Mouse (Mus musculus): ENCODE results near the gene Ccdc154. TPM values are rescaled to one million over a fixed set of nuclear protein-coding genes. Genes with fewer than 3 reads are reported as not detected.

Gene Ccdc154
- polyA plus RNA-seq, 1 experiment from 2014 or later, result not detected

GRCm38 (mm10) chr17:25218967-25219366, 56.7 kb downstream of the Ccdc154 start:
- Histone ChIP-seq H3K4me1 (ENCODE audit: control insufficient read depth, insufficient read depth, low read length) (no peaks in the 10 kb centered on the region), H3K4me2 (ENCODE audit: low read depth, low read length) (no peak overlapping the region), H3K9me3 (replicated peaks; ENCODE audit: control insufficient read depth, low read length) (no peaks in the 10 kb centered on the region), H3K36me3 (replicated peaks; ENCODE audit: control insufficient read depth, insufficient read depth, low read depth, low read length) (no peaks in the 10 kb centered on the region), H3K27me3 (ENCODE audit: control insufficient read depth, insufficient read depth, low read length) (no peaks in the 10 kb centered on the region), H3K27ac (replicated peaks; ENCODE audit: low read depth, low read length) (no peak overlapping the region), H3K4me3 (ENCODE audit: low read depth, low read length) (no peak overlapping the region), H3K9ac (replicated peaks; ENCODE audit: low read length) (no peak overlapping the region)
- DNase-seq (ENCODE audit: low spot score) (no peak), ATAC-seq (replicated peaks; ENCODE audit: insufficient number of reproducible peaks, low FRiP score, low TSS enrichment, low read depth) (no peak)
- WGBS, result 89% methylated on average over 9 of the region's 9 CpGs

- WGBS, result 91% methylated on average over 15 of the region's 15 CpGs
- Histone ChIP-seq H3K4me1 (ENCODE audit: control insufficient read depth, insufficient read depth, low read length) (no peaks in the 10 kb centered on the region), H3K36me3 (replicated peaks; ENCODE audit: control insufficient read depth, insufficient read depth, low read depth, low read length) (no peaks in the 10 kb centered on the region), H3K9ac (replicated peaks; ENCODE audit: low read length) (no peak overlapping the region), H3K4me3 (ENCODE audit: low read depth, low read length) (no peak overlapping the region), H3K27ac (replicated peaks; ENCODE audit: low read depth, low read length) (no peak overlapping the region), H3K27me3 (ENCODE audit: control insufficient read depth, insufficient read depth, low read length) (no peaks in the 10 kb centered on the region), H3K4me2 (ENCODE audit: low read depth, low read length) (no peak overlapping the region), H3K9me3 (replicated peaks; ENCODE audit: control insufficient read depth, low read length) (no peaks in the 10 kb centered on the region)
- no peak for DNase-seq (ENCODE audit: low spot score)
- ATAC-seq (replicated peaks; ENCODE audit: insufficient number of reproducible peaks, low FRiP score, low TSS enrichment, low read depth), result no peak
Observed at GRCm38 (mm10) chr17:25219492-25220295, 57.4 kb downstream of the Ccdc154 start.

GRCm38 (mm10) chr17:25220746-25221145, 58.5 kb downstream of the Ccdc154 start:
- Histone ChIP-seq H3K4me1 (ENCODE audit: control insufficient read depth, insufficient read depth, low read length) (no peaks in the 10 kb centered on the region), H3K9me3 (replicated peaks; ENCODE audit: control insufficient read depth, low read length) (no peaks in the 10 kb centered on the region), H3K9ac (replicated peaks; ENCODE audit: low read length) (no peak overlapping the region), H3K4me3 (ENCODE audit: low read depth, low read length) (no peak overlapping the region), H3K27ac (replicated peaks; ENCODE audit: low read depth, low read length) (no peak overlapping the region), H3K4me2 (ENCODE audit: low read depth, low read length) (no peak overlapping the region), H3K27me3 (ENCODE audit: control insufficient read depth, insufficient read depth, low read length) (no peaks in the 10 kb centered on the region), H3K36me3 (replicated peaks; ENCODE audit: control insufficient read depth, insufficient read depth, low read depth, low read length) (no peaks in the 10 kb centered on the region)
- 86% methylated on average over 1 of the region's 1 CpGs for whole genome bisulfite sequencing
- ATAC-seq (replicated peaks; ENCODE audit: insufficient number of reproducible peaks, low FRiP score, low TSS enrichment, low read depth) (no peak), DNase-seq (ENCODE audit: low spot score) (no peak)

Other genes starting within 250 kb of the Ccdc154 start
- 22.9 and 26.2 TPM in 2 replicates for gene Mapk8ip3, start 225.5 kb upstream of the Ccdc154 start, polyA plus RNA-seq (2014; fragmentation: Nextera tagmentation; extraction: Ambion mirVana)
- gene Jpt2, start 201.8 kb upstream of the Ccdc154 start, polyA plus RNA-seq (2014; fragmentation: Nextera tagmentation; extraction: Ambion mirVana), result 245 and 249 TPM in 2 replicates
- 9.7 and 10.1 TPM in 2 replicates for gene Cramp1l, start 146.7 kb upstream of the Ccdc154 start, polyA plus RNA-seq (2014; fragmentation: Nextera tagmentation; extraction: Ambion mirVana)
- gene Ift140, start 146.4 kb upstream of the Ccdc154 start, polyA plus RNA-seq (2014; fragmentation: Nextera tagmentation; extraction: Ambion mirVana), result 18.4 and 22.1 TPM in 2 replicates
- 9.6 and 11.7 TPM in 2 replicates for gene Tmem204, start 78.9 kb upstream of the Ccdc154 start, polyA plus RNA-seq (2014; fragmentation: Nextera tagmentation; extraction: Ambion mirVana)
- 20.6 and 26.7 TPM in 2 replicates for gene Telo2, start 46.5 kb upstream of the Ccdc154 start, polyA plus RNA-seq (2014; fragmentation: Nextera tagmentation; extraction: Ambion mirVana)
- gene Ptx4, start 41.7 kb upstream of the Ccdc154 start, polyA plus RNA-seq (2014; fragmentation: Nextera tagmentation; extraction: Ambion mirVana), result 0.32 and 0.71 TPM in 2 replicates
- 19.8 and 21.6 TPM in 2 replicates for gene Clcn7, start 29.1 kb upstream of the Ccdc154 start, polyA plus RNA-seq (2014; fragmentation: Nextera tagmentation; extraction: Ambion mirVana)
- not detected in 2 replicates for gene Gm38655, start 13.0 kb downstream of the Ccdc154 start, polyA plus RNA-seq (2014; fragmentation: Nextera tagmentation; extraction: Ambion mirVana)
- gene BC003965, start 22.1 kb downstream of the Ccdc154 start, polyA plus RNA-seq (2014; fragmentation: Nextera tagmentation; extraction: Ambion mirVana), result 31.8 and 33.1 TPM in 2 replicates
- gene Unkl, start 25.9 kb downstream of the Ccdc154 start, polyA plus RNA-seq (2014; fragmentation: Nextera tagmentation; extraction: Ambion mirVana), result 4.3 and 5.0 TPM in 2 replicates
- 32.6 and 32.8 TPM in 2 replicates for gene Gnptg, start 77.7 kb downstream of the Ccdc154 start, polyA plus RNA-seq (2014; fragmentation: Nextera tagmentation; extraction: Ambion mirVana)
- 59.8 and 60.6 TPM in 2 replicates for gene Tsr3, start 77.7 kb downstream of the Ccdc154 start, polyA plus RNA-seq (2014; fragmentation: Nextera tagmentation; extraction: Ambion mirVana)
- 0.45 and 0.66 TPM in 2 replicates for gene Baiap3, start 93.9 kb downstream of the Ccdc154 start, polyA plus RNA-seq (2014; fragmentation: Nextera tagmentation; extraction: Ambion mirVana)
- gene Ube2i, start 112.2 kb downstream of the Ccdc154 start, polyA plus RNA-seq (2014; fragmentation: Nextera tagmentation; extraction: Ambion mirVana), result 866 and 923 TPM in 2 replicates
- not detected in 2 replicates for gene Prss34, start 135.9 kb downstream of the Ccdc154 start, polyA plus RNA-seq (2014; fragmentation: Nextera tagmentation; extraction: Ambion mirVana)
- gene Prss28, start 146.2 kb downstream of the Ccdc154 start, polyA plus RNA-seq (2014; fragmentation: Nextera tagmentation; extraction: Ambion mirVana), result not detected in 2 replicates
- gene Prss29, start 156.2 kb downstream of the Ccdc154 start, polyA plus RNA-seq (2014; fragmentation: Nextera tagmentation; extraction: Ambion mirVana), result not detected in 2 replicates
- gene Tpsab1, start 183.1 kb downstream of the Ccdc154 start, polyA plus RNA-seq (2014; fragmentation: Nextera tagmentation; extraction: Ambion mirVana), result not detected in 2 replicates
- not detected in 2 replicates for gene Tpsb2, start 203.8 kb downstream of the Ccdc154 start, polyA plus RNA-seq (2014; fragmentation: Nextera tagmentation; extraction: Ambion mirVana)
- gene Tpsg1, start 206.8 kb downstream of the Ccdc154 start, polyA plus RNA-seq (2014; fragmentation: Nextera tagmentation; extraction: Ambion mirVana), result 0.32 and 1.2 TPM in 2 replicates

Measured in embryonic facial prominence, embryonic 11.5 days (tissue).